Mouse (Mus musculus) embryonic facial prominence, embryonic 11.5 days (tissue): ENCODE results near the gene Lrrfip2. TPM values are rescaled to one million over a fixed set of nuclear protein-coding genes. Genes with fewer than 3 reads are reported as not detected.

Experiments
- ATAC-seq: fragments of 200-750 bp; cut with Nextera tagmentation; replicated peaks from 2 replicates; pipeline ENCODE4 v1.8.0; 2017; ENCODE audit warnings: low read depth; ENCODE audit not compliant: insufficient number of reproducible peaks, low FRiP score, low TSS enrichment
- DNase-seq: peaks from one replicate; pipeline ENCODE4 v3.0.0-alpha.2; 2015; ENCODE audit warnings: low spot score
- H3K27ac ChIP-seq: fragments of 300-500 bp; sonication (generic); replicated peaks from 2 replicates; pipeline ENCODE4 v1.5.1; 2014; ENCODE audit warnings: mild to moderate bottlenecking, low read depth, low read length, control low read depth
- H3K27me3 ChIP-seq: fragments of 300-500 bp; sonication (generic); 2 replicates; pipeline ENCODE4 v1.6.1; 2014; ENCODE audit warnings: mild to moderate bottlenecking, low read length, moderate library complexity, mixed read lengths; ENCODE audit not compliant: control insufficient read depth, insufficient read depth
- H3K36me3 ChIP-seq: fragments of 300-500 bp; sonication (generic); replicated peaks from 2 replicates; pipeline ENCODE4 v1.6.1; 2014; ENCODE audit warnings: low read depth, mild to moderate bottlenecking, low read length, moderate library complexity, mixed read lengths; ENCODE audit not compliant: control insufficient read depth, insufficient read depth
- H3K4me1 ChIP-seq: fragments of 300-500 bp; sonication (generic); 2 replicates; pipeline ENCODE4 v1.6.1; 2014; ENCODE audit warnings: low read length, mixed read lengths; ENCODE audit not compliant: control insufficient read depth, insufficient read depth
- H3K4me2 ChIP-seq: fragments of 300-500 bp; sonication (generic); 2 replicates; pipeline ENCODE4 v1.6.1; 2014; ENCODE audit warnings: low read depth, mild to moderate bottlenecking, control low read depth, low read length, moderate library complexity
- H3K4me3 ChIP-seq: fragments of 300-500 bp; sonication (generic); 2 replicates; pipeline ENCODE4 v1.5.1; 2014; ENCODE audit warnings: low read depth, low read length, control low read depth
- H3K9ac ChIP-seq: fragments of 300-500 bp; sonication (generic); replicated peaks from 2 replicates; pipeline ENCODE4 v1.6.1; 2014; ENCODE audit warnings: mild to moderate bottlenecking, control low read depth, low read length
- H3K9me3 ChIP-seq: fragments of 300-500 bp; sonication (generic); replicated peaks from 2 replicates; pipeline ENCODE4 v1.6.1; 2016; ENCODE audit warnings: mild to moderate bottlenecking, low read length, inconsistent platforms, mixed read lengths; ENCODE audit not compliant: control insufficient read depth
- WGBS: fragments of 180-500 bp; shearing (Covaris S2); extraction: QIAGEN DNeasy Blood & Tissue Kit; methylation state at CpG from one replicate; pipeline ENCODE4 v1.1.7; 2014; 5-methylcytosine and 5-hydroxymethylcytosine counted together
- polyA plus RNA-seq: library from polyadenylated mRNA; unstranded; fragments of >200 nt; fragmentation: Nextera tagmentation; extraction: Ambion mirVana; gene quantifications from 2 replicates; pipeline ENCODE4 v1.2.1, GENCODE M21; 2014

Lrrfip2 gene
- polyA plus RNA-seq, 1 experiment from 2014 or later = 49.2 TPM

DNA sequence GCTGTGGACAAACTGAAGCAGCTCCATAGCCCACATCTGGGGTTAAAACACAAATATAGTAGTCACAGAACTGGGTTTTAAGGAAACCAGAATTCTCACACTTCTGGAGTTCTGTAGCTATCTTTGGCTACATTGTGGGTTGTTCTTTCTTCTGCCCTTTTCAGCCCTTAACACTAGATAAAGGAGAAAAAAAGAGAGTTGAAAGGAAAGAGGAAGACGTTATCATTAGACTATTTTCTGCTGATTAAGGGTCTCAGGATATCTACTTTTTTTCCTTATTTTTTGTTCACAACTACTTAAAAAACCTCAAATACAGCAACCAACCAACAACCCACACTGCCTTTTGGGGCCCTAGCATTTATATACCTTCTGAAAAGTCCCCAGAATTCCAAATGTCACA lies 80.9 kb downstream of the Lrrfip2 start:
- Histone ChIP-seq H3K36me3 (no peaks in the 10 kb centered on the region), H3K9ac (no peak overlapping the region), H3K27me3 (no peaks in the 10 kb centered on the region), H3K4me3 (no peak overlapping the region), H3K27ac (no peak overlapping the region), H3K4me1 (no peaks in the 10 kb centered on the region), H3K9me3 (no peaks in the 10 kb centered on the region), H3K4me2 (no peak overlapping the region)
- no peak for ATAC-seq
- no peak for DNase-seq
- WGBS = 90% methylated on average over 1 of the region's 1 CpGs

DNA sequence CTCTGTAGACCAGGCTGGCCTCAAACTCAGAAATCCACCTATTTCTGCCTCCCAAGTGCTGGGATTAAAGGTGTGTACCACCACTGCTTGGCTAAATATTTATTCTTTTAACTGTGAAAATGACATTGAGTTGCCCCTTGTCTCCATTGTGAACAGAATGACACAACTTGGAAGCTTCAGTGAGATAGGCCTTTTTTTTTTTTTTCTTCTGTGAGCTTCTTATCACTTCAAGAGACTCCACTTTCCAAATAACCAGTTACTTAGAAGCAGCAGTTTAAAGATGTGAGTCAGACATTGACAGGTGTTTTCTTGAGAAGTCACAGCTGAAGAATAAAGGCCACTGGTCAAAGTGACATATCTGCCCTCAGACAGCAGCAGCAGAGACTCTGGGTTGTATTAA lies 82.8 kb downstream of the Lrrfip2 start:
- no peak overlapping the region for H3K27ac ChIP-seq
- no peaks in the 10 kb centered on the region for H3K36me3 ChIP-seq
- no peaks in the 10 kb centered on the region for H3K27me3 ChIP-seq
- DNase-seq (no peak), ATAC-seq (no peak)
- H3K4me3 ChIP-seq = no peak overlapping the region
- H3K9ac ChIP-seq = no peak overlapping the region
- no peaks in the 10 kb centered on the region for H3K9me3 ChIP-seq
- no peak overlapping the region for H3K4me2 ChIP-seq
- no peaks in the 10 kb centered on the region for H3K4me1 ChIP-seq

DNA sequence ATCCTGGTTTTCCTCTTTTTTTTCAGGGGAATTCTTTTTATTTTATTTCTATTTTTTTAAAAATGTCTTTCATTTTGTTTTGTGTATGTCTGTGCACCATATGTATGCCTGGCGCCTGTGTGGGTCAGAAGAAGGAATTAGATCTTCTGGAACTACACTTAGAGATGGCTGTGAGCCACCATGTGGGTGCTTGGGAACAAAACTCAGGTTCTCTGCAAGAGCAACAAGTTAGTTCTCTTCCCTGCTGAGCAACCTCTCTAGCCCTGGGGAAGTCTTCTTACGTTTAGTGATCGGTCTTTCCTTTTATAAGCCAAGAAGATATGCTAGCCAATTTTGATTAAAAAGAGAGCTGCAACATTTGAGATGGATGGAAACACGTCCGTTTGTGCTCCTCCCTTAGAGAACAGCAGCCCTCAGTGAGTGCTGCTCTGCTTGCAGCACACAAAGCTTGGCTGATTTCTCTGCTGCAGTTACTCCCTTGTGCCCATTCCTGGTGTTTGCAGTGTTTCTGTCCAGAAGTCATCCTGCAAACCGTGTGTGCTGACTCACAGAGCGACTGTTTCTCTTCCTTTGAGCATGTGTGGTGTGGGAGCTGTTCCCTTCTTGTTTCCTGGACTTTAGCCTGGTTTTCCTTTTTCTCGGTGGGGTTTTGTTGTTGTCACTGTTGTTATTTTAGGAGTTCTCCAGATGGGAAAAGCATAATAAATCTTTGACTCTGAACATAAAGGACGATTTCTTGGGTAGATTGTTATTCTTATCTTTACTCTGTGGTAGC lies 87.4 kb downstream of the Lrrfip2 start:
- WGBS = 79% methylated on average over 9 of the region's 9 CpGs

DNA sequence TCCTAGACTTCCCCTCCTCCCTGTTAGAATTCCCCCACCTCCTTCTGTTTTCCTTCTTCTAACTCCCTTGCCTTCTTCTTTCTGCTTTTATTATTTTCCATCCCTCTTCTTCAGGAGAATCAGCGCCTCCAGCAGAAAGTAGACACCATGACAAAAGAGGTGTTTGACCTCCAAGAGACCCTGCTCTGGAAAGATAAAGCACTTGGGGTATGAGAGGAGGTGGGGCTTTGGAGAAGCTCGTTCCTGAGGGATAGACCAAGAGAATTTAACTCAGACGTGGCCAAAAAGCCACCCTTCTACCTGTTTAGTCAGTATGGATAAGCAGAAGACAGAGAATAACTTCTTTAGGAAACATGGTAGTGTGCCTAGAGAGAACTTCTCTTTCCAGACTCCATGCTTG lies 90.3 kb downstream of the Lrrfip2 start:
- Histone ChIP-seq H3K9me3 (no peaks in the 10 kb centered on the region), H3K36me3 (no peaks in the 10 kb centered on the region), H3K27me3 (no peaks in the 10 kb centered on the region), H3K4me3 (no peak overlapping the region), H3K9ac (no peak overlapping the region), H3K4me1 (no peaks in the 10 kb centered on the region), H3K27ac (no peak overlapping the region), H3K4me2 (no peak overlapping the region)
- DNase-seq (no peak), ATAC-seq (no peak)
- 60% methylated on average over 3 of the region's 3 CpGs for WGBS

More for the DNA sequence above, 87.4 kb downstream of the Lrrfip2 start:
- Histone ChIP-seq H3K4me1 (no peaks in the 10 kb centered on the region), H3K36me3 (no peaks in the 10 kb centered on the region), H3K9ac (no peak overlapping the region), H3K4me3 (no peak overlapping the region), H3K27ac (no peak overlapping the region), H3K27me3 (no peaks in the 10 kb centered on the region), H3K9me3 (no peaks in the 10 kb centered on the region), H3K4me2 (no peak overlapping the region)
- no peak for ATAC-seq
- DNase-seq = no peak

DNA sequence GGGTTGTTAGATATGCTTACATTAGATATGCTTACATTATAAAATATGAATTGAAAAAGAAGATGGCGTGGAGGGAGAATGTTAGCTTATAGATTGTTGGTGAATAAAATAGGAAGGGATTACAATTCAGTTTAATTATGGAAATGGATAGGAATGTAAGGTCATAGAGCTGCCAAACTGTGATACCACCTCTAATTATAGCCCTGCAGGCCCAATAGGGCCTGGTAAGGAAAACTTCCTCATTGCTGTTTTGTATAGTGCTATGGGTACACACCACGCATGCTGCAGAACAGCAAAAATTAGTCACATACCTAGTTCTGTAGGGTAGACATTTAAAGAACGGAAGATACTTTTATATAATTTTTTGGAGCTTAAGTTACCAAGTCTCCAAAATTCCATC lies 90.8 kb downstream of the Lrrfip2 start:
- H3K4me1 ChIP-seq = no peaks in the 10 kb centered on the region
- H3K36me3 ChIP-seq = no peaks in the 10 kb centered on the region
- H3K9me3 ChIP-seq = no peaks in the 10 kb centered on the region
- no peak overlapping the region for H3K9ac ChIP-seq
- H3K4me3 ChIP-seq = no peak overlapping the region
- no peak overlapping the region for H3K27ac ChIP-seq
- ATAC-seq = no peak
- no peaks in the 10 kb centered on the region for H3K27me3 ChIP-seq
- no peak overlapping the region for H3K4me2 ChIP-seq
- no peak for DNase-seq
- 95% methylated on average over 3 of the region's 3 CpGs for WGBS

DNA sequence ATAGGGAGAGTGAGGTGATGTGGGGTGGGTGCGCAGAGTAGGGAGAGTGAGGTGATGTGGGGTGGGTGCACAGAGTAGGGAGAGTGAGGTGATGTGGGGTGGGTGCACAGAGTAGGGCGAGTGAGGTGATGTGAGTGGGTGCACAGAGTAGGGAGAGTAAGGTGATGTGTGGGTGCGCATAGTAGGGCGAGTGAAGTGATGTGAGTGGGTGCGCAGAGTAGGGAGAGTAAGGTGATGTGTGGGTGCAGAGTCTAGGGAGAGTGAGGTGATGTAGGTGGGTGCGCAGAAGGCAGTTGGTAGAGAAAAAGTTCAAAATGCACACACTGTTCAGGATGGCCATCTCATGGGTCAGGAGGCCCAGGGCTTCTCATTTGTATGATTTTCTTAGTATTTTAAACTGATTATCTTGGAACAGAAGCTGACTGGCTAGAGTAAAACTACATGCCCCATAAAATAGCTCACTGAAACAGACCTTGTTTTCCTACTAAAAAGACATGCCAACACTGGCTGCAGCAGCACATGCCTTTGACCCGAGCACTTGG lies 91.8 kb downstream of the Lrrfip2 start:
- WGBS = 94% methylated on average over 7 of the region's 7 CpGs
- no peak overlapping the region for H3K9ac ChIP-seq
- no peak for ATAC-seq
- no peaks in the 10 kb centered on the region for H3K27me3 ChIP-seq
- no peak overlapping the region for H3K4me3 ChIP-seq
- no peak for DNase-seq
- no peak overlapping the region for H3K4me2 ChIP-seq
- H3K36me3 ChIP-seq = no peaks in the 10 kb centered on the region
- no peak overlapping the region for H3K27ac ChIP-seq
- H3K9me3 ChIP-seq = no peaks in the 10 kb centered on the region
- H3K4me1 ChIP-seq = no peaks in the 10 kb centered on the region

DNA sequence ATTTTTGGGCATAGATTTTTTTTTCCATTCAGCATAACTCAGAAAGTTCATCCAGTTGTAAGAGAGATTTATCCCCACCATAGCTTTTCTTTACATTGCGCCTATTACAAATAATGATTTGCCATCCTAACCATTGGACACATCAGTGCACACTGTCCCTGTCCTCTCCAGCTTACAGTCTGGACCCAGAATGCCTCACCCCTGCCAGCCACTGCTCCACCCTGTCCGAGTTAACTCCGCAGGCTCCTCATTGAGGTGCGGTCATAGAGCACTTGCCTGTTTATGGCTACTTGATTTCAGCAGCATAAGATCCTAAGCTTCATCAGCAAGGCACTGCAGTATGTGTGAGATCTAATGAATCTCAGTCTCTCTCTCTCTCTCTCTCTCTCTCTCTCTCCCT lies 93.0 kb downstream of the Lrrfip2 start:
- ATAC-seq = no peak
- Histone ChIP-seq H3K27me3 (no peaks in the 10 kb centered on the region), H3K36me3 (no peaks in the 10 kb centered on the region), H3K4me2 (no peak overlapping the region), H3K4me3 (no peak overlapping the region), H3K4me1 (no peaks in the 10 kb centered on the region), H3K9me3 (no peaks in the 10 kb centered on the region), H3K27ac (no peak overlapping the region), H3K9ac (no peak overlapping the region)
- WGBS = 87% methylated on average over 4 of the region's 4 CpGs
- DNase-seq = no peak

DNA sequence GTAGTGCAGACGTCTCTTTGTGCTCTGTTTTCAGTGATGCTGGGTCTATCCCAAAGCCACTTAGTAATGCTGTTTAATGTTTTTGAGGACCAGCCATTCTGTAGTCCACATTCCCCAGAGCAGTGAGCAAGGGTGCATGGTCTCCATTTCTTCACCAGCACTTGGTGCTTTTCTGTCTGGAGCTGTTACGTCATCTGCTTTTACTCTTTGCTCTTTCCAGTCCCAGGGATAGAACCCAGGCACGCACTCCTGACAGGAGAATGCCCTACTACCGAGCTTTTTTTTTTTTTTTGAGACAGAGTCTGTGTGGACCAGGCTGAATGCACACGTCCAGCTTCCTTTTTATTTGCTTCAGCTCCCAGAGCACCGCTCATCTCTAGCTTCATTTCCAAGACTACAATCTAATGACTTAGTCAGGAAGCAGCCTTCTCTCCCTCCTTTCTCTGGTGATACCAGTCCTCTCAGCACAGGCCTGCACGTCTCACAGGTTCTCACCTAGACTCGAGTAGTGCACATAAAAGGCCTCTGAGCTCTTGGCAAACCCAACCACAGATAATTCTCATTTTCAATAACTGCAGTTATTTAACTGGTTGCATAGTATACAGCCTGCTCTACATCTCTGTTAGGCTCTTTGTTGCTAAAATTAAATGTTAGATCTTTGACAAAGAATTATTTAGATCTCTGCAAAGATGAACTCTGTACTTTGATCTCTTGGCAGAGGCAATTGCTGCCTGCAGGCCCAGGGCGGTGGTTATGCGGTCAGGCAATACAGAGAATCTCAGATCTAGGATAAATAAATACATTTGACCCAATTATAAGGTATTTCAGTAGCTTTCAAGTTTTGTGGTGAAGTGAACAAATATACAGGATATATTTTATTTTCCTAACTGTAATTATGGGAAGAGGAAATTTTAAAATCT lies 94.0 kb downstream of the Lrrfip2 start:
- Histone ChIP-seq H3K36me3 (no peaks in the 10 kb centered on the region), H3K9me3 (no peaks in the 10 kb centered on the region), H3K4me1 (no peaks in the 10 kb centered on the region), H3K4me3 (no peak overlapping the region), H3K27ac (no peak overlapping the region), H3K27me3 (no peaks in the 10 kb centered on the region), H3K4me2 (no peak overlapping the region), H3K9ac (no peak overlapping the region)
- 83% methylated on average over 10 of the region's 10 CpGs for WGBS
- ATAC-seq (no peak), DNase-seq (no peak)
